Mouse (Mus musculus) testis, postnatal 14 days (tissue): Measurements from ENCODE around the gene Rmi2.
"Not testable (repeated sequence)": the region's sequence is repeated elsewhere in the genome, so short reads cannot be mapped to it uniquely, and the experiment has no call there.

Experiments
- DNase-seq: peaks from one replicate; pipeline ENCODE4 v3.0.0; 2021; ENCODE audit warnings: low spot score

Rmi2 gene

GRCm38 (mm10) chr16:10827766-10828460 lies 6.9 kb upstream of the Rmi2 start:
- no peak for DNase-seq

GRCm38 (mm10) chr16:10828461-10828805 lies 6.4 kb upstream of the Rmi2 start:
- no peak for DNase-seq

- DNase-seq, result no peak
Measured at GRCm38 (mm10) chr16:10834542-10834910, 333 bp upstream of the Rmi2 start.

- DNase-seq, result no peak
Measured at GRCm38 (mm10) chr16:10836388-10836787, 1.5 kb downstream of the Rmi2 start.

- no peak for DNase-seq
Measured at GRCm38 (mm10) chr16:10837250-10837649, 2.4 kb downstream of the Rmi2 start.

- no peak for DNase-seq
Measured at GRCm38 (mm10) chr16:10837903-10838302, 3.0 kb downstream of the Rmi2 start.

- no peak for DNase-seq
Measured at GRCm38 (mm10) chr16:10838487-10839245, 3.8 kb downstream of the Rmi2 start.

- DNase-seq, result no peak
Measured at GRCm38 (mm10) chr16:10840018-10840417, 5.2 kb downstream of the Rmi2 start.

GRCm38 (mm10) chr16:10842282-10842855 lies 7.5 kb downstream of the Rmi2 start:
- no peak for DNase-seq

- no peak for DNase-seq
Measured at GRCm38 (mm10) chr16:10843486-10844318, 8.8 kb downstream of the Rmi2 start.

GRCm38 (mm10) chr16:10844319-10844670 lies 9.4 kb downstream of the Rmi2 start:
- DNase-seq, result no peak

GRCm38 (mm10) chr16:10845952-10846351 lies 11.1 kb downstream of the Rmi2 start:
- no peak for DNase-seq

- peak; percentile 33 for DNase-seq
Measured at GRCm38 (mm10) chr16:10846503-10846902, 11.6 kb downstream of the Rmi2 start.

- peak; percentile 53 for DNase-seq
Measured at GRCm38 (mm10) chr16:10849965-10850861, 15.4 kb downstream of the Rmi2 start.

GRCm38 (mm10) chr16:10850905-10851304 lies 16.0 kb downstream of the Rmi2 start:
- no peak for DNase-seq

GRCm38 (mm10) chr16:10852216-10852615 lies 17.4 kb downstream of the Rmi2 start:
- DNase-seq, result not testable (repeated sequence)

GRCm38 (mm10) chr16:10859726-10860245 lies 24.9 kb downstream of the Rmi2 start:
- DNase-seq, result no peak

- DNase-seq, result peak; percentile 46
Measured at GRCm38 (mm10) chr16:10861408-10861807, 26.5 kb downstream of the Rmi2 start.

GRCm38 (mm10) chr16:10864833-10865591 lies 30.2 kb downstream of the Rmi2 start:
- no peak for DNase-seq

- no peak for DNase-seq
Measured at GRCm38 (mm10) chr16:10865592-10865987, 30.7 kb downstream of the Rmi2 start.
